Mouse (Mus musculus) spleen, postnatal 4 days (tissue): ENCODE measurements at regions not wholly inside any gene's neighbourhood (a gene's known extent, or its start where the extent isn't known, plus 50 kb on each side); places are given as distances from the start of the nearest gene placed in this dataset.
"Not testable (repeated sequence)": the region's sequence is repeated elsewhere in the genome, so short reads cannot be mapped to it uniquely, and the experiment has no call there.

ENCODE experiments used
- DNase-seq, 2 experiments: peaks; one replicate each; pipeline ENCODE4 v3.0.0; 2022; ENCODE audit warnings: low spot score in 2 of 2

DNA sequence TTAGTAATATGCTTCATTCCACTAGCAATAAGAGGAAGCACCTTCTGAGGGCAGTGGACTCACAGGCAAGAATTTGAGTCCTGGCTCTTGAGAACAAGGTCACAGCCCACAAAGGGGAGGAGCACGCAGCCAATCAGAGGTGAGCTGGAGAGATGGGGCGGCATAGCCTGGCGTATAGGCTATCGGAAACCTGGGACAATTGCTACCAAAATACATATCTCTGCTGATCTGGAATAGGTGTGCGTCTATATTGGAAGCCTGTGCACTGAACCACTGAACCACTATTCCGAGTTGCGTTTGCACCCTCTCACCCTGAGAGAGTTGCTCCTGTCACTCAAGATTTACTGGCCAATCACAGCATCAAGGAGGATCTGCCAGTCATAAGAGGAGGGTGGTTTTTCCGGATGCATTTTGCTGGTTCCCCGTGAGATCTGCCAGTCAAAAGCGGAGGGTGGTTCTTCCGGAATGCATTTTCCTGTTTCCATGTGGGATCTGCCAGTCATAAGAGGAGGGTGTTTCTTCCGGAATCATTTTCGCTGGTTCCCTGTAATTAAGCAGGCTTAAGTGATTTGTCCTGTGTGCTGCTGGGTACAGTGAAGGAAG, 80.1 kb upstream of the Riok2 start:
- DNase-seq = peak; percentile 79

- DNase-seq = not testable (repeated sequence)
Observed at GRCm38 (mm10) chr17:17295037-17295436, 79.1 kb upstream of the Riok2 start.

DNA sequence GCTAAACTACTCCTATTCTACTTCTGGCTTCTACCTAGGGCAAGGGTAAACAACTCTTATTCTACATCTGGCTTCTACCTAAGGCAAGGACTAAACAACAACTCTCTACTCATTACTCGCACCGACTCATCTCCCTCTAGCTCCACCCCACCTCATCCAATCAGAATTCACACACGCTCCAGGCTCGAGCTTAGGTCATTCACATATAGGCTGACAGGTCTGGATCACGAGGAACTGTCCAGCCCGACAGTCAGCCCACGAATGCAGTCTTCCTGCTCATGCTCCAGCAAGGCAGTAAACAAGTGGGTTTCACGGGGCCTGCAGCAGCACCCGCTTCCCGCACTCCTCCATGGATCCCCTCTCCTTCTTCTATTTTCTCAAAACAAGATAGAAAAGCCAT, 70.6 kb upstream of the Riok2 start:
- DNase-seq = not testable (repeated sequence)
